Mouse (Mus musculus) left cerebral cortex, postnatal 4 days (tissue): Measurements from ENCODE around the gene 4930442H23Rik. TPM values are rescaled to one million over a fixed set of nuclear protein-coding genes. Genes with fewer than 3 reads are reported as not detected.

Experiments
- DNase-seq: peaks from one replicate; pipeline ENCODE4 v3.0.0-alpha.2; 2022
- intact Hi-C: fragments of 180-260 bp; cut with DNase I; formaldehyde crosslinking; loops from one replicate; pipeline ENCODE4 v1.15.1; 2025
- total RNA-seq, 2 experiments: library from RNA; stranded (reverse); gene quantifications; 2 replicates each; pipeline ENCODE4 v1.2.3; 2021

4930442H23Rik gene
- total RNA-seq, 2 experiments from 2014 or later, result not detected

GRCm38 (mm10) chr10:81152609-81153008 lies 31.0 kb downstream of the 4930442H23Rik start:
- DNase-seq, result no peak
- intact Hi-C loops, result no loop called here

GRCm38 (mm10) chr10:81151261-81151660 lies 32.4 kb downstream of the 4930442H23Rik start:
- intact Hi-C loops, result no loop called here
- DNase-seq, result no peak

- intact Hi-C loops, result no loop called here
Measured at GRCm38 (mm10) chr10:81146296-81146695, 37.4 kb downstream of the 4930442H23Rik start.

GRCm38 (mm10) chr10:81145778-81146177 lies 37.9 kb downstream of the 4930442H23Rik start:
- no peak for DNase-seq
- intact Hi-C loops, result no loop called here

More at GRCm38 (mm10) chr10:81146296-81146695, 37.4 kb downstream of the 4930442H23Rik start:
- DNase-seq, result no peak

GRCm38 (mm10) chr10:81145307-81145706 lies 38.3 kb downstream of the 4930442H23Rik start:
- DNase-seq, result no peak
- intact Hi-C loops, result no loop called here

- no peak for DNase-seq
- intact Hi-C loops, result no loop called here
Measured at GRCm38 (mm10) chr10:81144667-81145066, 39.0 kb downstream of the 4930442H23Rik start.

- intact Hi-C loops, result no loop called here
- no peak for DNase-seq
Measured at GRCm38 (mm10) chr10:81143845-81144437, 39.7 kb downstream of the 4930442H23Rik start.

GRCm38 (mm10) chr10:81143157-81143633 lies 40.5 kb downstream of the 4930442H23Rik start:
- DNase-seq, result no peak
- intact Hi-C loops, result no loop called here

- intact Hi-C loops, result no loop called here
- peak; percentile 64 for DNase-seq
Measured at GRCm38 (mm10) chr10:81142551-81142981, 41.1 kb downstream of the 4930442H23Rik start.

- intact Hi-C loops, result no loop called here
- no peak for DNase-seq
Measured at GRCm38 (mm10) chr10:81141455-81142210, 42.0 kb downstream of the 4930442H23Rik start.

- intact Hi-C loops, result no loop called here
- DNase-seq, result no peak
Measured at GRCm38 (mm10) chr10:81140717-81141454, 42.8 kb downstream of the 4930442H23Rik start.

- no peak for DNase-seq
- intact Hi-C loops, result no loop called here
Measured at GRCm38 (mm10) chr10:81140005-81140404, 43.6 kb downstream of the 4930442H23Rik start.

- intact Hi-C loops, result no loop called here
- no peak for DNase-seq
Measured at GRCm38 (mm10) chr10:81139529-81139846, 44.2 kb downstream of the 4930442H23Rik start.

- intact Hi-C loops, result no loop called here
- DNase-seq, result no peak
Measured at GRCm38 (mm10) chr10:81138821-81139528, 44.7 kb downstream of the 4930442H23Rik start.

- intact Hi-C loops, result no loop called here
- DNase-seq, result peak; percentile 60
Measured at GRCm38 (mm10) chr10:81138131-81138782, 45.4 kb downstream of the 4930442H23Rik start.

- intact Hi-C loops, result no loop called here
Measured at GRCm38 (mm10) chr10:81137252-81138130, 46.2 kb downstream of the 4930442H23Rik start.

GRCm38 (mm10) chr10:81136706-81137231 lies 46.9 kb downstream of the 4930442H23Rik start:
- intact Hi-C loops, result no loop called here
- DNase-seq, result no peak

More at GRCm38 (mm10) chr10:81137252-81138130, 46.2 kb downstream of the 4930442H23Rik start:
- DNase-seq, result peak; percentile 99

GRCm38 (mm10) chr10:81135831-81136705 lies 47.6 kb downstream of the 4930442H23Rik start:
- intact Hi-C loops, result no loop called here
- peak; percentile 80 for DNase-seq
